Mouse (Mus musculus): ENCODE measurements around the gene Tmem44.

DNA sequence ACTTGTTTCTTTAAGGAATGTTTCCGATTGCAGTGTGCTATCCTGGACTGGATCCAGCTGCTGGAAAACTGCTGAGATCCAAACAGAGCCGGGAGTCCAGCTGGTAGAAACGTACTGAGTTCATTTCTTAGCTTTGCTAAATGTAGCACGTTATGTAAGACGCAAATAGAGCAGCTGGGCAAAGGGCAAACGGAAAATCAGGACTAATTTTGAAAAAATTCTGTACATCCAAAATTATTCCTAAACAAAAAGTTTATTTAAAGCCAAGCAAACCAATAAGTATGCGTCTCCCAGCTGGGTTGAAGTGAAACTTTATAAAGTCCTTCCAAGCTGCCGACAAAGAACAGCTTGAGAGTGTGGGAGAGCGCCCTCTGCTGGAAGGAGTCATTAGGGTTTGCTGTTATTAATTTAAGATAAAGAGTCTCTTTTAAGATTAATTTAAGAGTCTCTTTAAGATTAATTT lies 30.2 kb downstream of the Tmem44 start:
- TF ChIP-seq POLR2A (IDR thresholded peaks at IDR 0.05; ENCODE audit: extremely low read depth, insufficient read depth, low read length) (no peak), CTCF (IDR thresholded peaks at IDR 0.05; ENCODE audit: low read depth, low read length) (peak; percentile 67; the same call in 1 of the 2 replicates)

Data from liver, adult 2 months (tissue).